Mouse (Mus musculus) urinary bladder, postnatal 4 days (tissue): Measurements from ENCODE around the gene Tbc1d22a.
A peak's percentile ranks its signal among the peaks of the same experiment; 100 is the strongest.

Experiments used
- DNase-seq, 2 experiments: peaks; one replicate each; pipeline ENCODE4 v3.0.0; 2021 to 2022; ENCODE audit warnings: low spot score in 2 of 2

Tbc1d22a gene

GRCm38 (mm10) chr15:86234517-86235441, 20.5 kb downstream of the Tbc1d22a start:
- DNase-seq = no peak

GRCm38 (mm10) chr15:86236252-86236651, 22.0 kb downstream of the Tbc1d22a start:
- DNase-seq = no peak

GRCm38 (mm10) chr15:86238076-86238475, 23.8 kb downstream of the Tbc1d22a start:
- DNase-seq = no peak

- DNase-seq = no peak
Observed at GRCm38 (mm10) chr15:86239068-86239467, 24.8 kb downstream of the Tbc1d22a start.

GRCm38 (mm10) chr15:86239801-86240200, 25.5 kb downstream of the Tbc1d22a start:
- DNase-seq = peak; percentile 59 to 68

- peak in 1 of 2 experiments; percentile 72 for DNase-seq
Observed at GRCm38 (mm10) chr15:86243708-86244107, 29.4 kb downstream of the Tbc1d22a start.

GRCm38 (mm10) chr15:86244380-86244779, 30.1 kb downstream of the Tbc1d22a start:
- DNase-seq = no peak

GRCm38 (mm10) chr15:86250269-86250668, 36.0 kb downstream of the Tbc1d22a start:
- DNase-seq = peak in 1 of 2 experiments; percentile 32

GRCm38 (mm10) chr15:86252130-86252529, 37.9 kb downstream of the Tbc1d22a start:
- no peak for DNase-seq

GRCm38 (mm10) chr15:86252684-86253083, 38.4 kb downstream of the Tbc1d22a start:
- no peak for DNase-seq

- no peak for DNase-seq
Observed at GRCm38 (mm10) chr15:86253411-86253810, 39.2 kb downstream of the Tbc1d22a start.

GRCm38 (mm10) chr15:86256201-86256600, 41.9 kb downstream of the Tbc1d22a start:
- DNase-seq = no peak

- DNase-seq = no peak
Observed at GRCm38 (mm10) chr15:86256728-86257179, 42.5 kb downstream of the Tbc1d22a start.

GRCm38 (mm10) chr15:86257916-86258685, 43.8 kb downstream of the Tbc1d22a start:
- DNase-seq = no peak

- DNase-seq = no peak
Observed at GRCm38 (mm10) chr15:86259233-86259632, 45.0 kb downstream of the Tbc1d22a start.

- no peak for DNase-seq
Observed at GRCm38 (mm10) chr15:86260111-86260510, 45.9 kb downstream of the Tbc1d22a start.

GRCm38 (mm10) chr15:86264389-86264788, 50.1 kb downstream of the Tbc1d22a start:
- DNase-seq = no peak

- no peak for DNase-seq
Observed at GRCm38 (mm10) chr15:86264803-86265202, 50.5 kb downstream of the Tbc1d22a start.

GRCm38 (mm10) chr15:86266975-86267374, 52.7 kb downstream of the Tbc1d22a start:
- no peak for DNase-seq

GRCm38 (mm10) chr15:86268526-86268925, 54.3 kb downstream of the Tbc1d22a start:
- DNase-seq = no peak

GRCm38 (mm10) chr15:86275754-86276153, 61.5 kb downstream of the Tbc1d22a start:
- DNase-seq = no peak

- DNase-seq = no peak
Observed at GRCm38 (mm10) chr15:86276538-86277264, 62.4 kb downstream of the Tbc1d22a start.
